Mouse (Mus musculus): Measurements from ENCODE around the gene Tex9. TPM values are rescaled to one million over a fixed set of nuclear protein-coding genes. Genes with fewer than 3 reads are reported as not detected.

Gene Tex9
- polyA plus RNA-seq (2012; rRNA removed) = 14.0 and 16.6 TPM in 2 replicates

DNA sequence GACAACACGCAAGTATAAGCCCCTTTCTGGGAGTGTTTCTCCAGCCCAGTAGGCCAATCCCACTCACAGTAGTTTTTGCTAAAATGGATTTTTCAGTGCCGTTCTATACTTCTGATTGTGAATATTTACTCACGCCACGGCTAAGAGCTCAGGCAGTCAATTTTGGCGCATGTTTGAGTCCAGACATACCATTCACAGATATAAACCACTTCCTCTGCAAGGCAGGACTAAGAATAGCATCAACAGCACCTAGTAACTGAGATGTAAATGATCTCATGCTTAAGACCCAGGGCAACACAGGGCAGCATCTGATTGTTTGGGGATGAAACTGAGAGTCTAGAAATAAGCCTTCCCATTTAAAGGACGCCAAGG, at the start of gene Tex9:
Tex9 (minus strand) TSS at position 19 of the 372 bp plus-strand sequence.
- Histone ChIP-seq H3K4me1 (ENCODE audit: control insufficient read depth, insufficient read depth, low read length) (no peaks in the 10 kb centered on the region), H3K27ac (ENCODE audit: insufficient read depth, low read length) (peak within 1 kb of the TSS; percentile 60; the same call in 1 of the 2 replicates), H3K4me3 (replicated peaks; ENCODE audit: insufficient read depth, low read depth, low read length) (peak within 1 kb of the TSS; percentile 81), H3K27me3 (ENCODE audit: control insufficient read depth, insufficient read depth, low read length) (no peaks in the 10 kb centered on the region)
- TF ChIP-seq CTCF (IDR thresholded peaks at IDR 0.05; ENCODE audit: borderline replicate concordance, insufficient read depth, low read depth, low read length) = no peak
- TF ChIP-seq POLR2A (IDR thresholded peaks at IDR 0.05; ENCODE audit: borderline replicate concordance, insufficient read depth, low read length) = no peak
- DNase-seq = no peak
- 9% methylated on average over 6 of the region's 6 CpGs for WGBS

DNA sequence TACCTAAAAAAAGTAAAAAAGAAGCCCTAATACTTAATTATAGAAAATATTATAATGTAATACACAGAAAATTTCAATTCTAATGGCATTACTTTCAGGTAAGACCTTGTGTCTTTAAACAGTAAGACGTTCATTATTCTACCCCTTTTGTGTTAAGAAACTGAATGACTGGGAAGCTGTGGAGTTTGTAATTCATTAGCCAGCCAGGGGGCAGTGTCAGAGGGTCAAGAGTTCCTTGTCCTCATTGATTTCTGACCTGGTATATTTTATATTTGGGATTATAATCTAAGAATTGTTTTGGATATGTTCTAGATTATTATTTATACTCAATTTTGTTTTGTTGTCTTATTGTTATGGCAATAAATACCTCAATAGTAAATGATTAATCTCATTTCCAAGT, 45.1 kb upstream of the Tex9 start:
- no peaks in the 10 kb centered on the region for H3K4me1 ChIP-seq (ENCODE audit: control insufficient read depth, insufficient read depth, low read length)
- no peaks in the 10 kb centered on the region for H3K27me3 ChIP-seq (ENCODE audit: control insufficient read depth, insufficient read depth, low read length)
- H3K27ac ChIP-seq (ENCODE audit: insufficient read depth, low read length) = no peak overlapping the region
- TF ChIP-seq CTCF (IDR thresholded peaks at IDR 0.05; ENCODE audit: borderline replicate concordance, insufficient read depth, low read depth, low read length) = no peak
- TF ChIP-seq POLR2A (IDR thresholded peaks at IDR 0.05; ENCODE audit: borderline replicate concordance, insufficient read depth, low read length) = no peak
- DNase-seq = no peak
- 51% methylated on average over 1 of the region's 1 CpGs for WGBS
- no peak overlapping the region for H3K4me3 ChIP-seq (replicated peaks; ENCODE audit: insufficient read depth, low read depth, low read length)

DNA sequence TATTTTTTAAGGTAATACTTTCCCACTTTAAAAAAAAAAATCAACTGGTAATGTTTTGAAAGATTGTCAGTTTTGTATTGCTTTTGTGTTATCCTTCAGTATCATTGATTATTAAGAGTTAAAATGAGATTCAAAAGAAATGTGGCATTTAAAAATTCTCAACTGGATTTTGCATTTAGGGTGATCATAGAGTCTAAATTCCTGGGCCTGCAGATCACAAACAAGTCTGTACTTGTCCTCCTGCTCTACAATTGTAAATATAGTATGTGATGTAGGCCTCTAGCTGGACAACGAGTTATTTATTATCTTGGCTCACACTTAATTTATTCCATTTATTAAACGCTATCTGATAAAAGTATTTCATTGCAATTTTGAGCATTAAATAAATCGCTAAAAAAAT, 43.4 kb upstream of the Tex9 start:
- no peak overlapping the region for H3K4me3 ChIP-seq (replicated peaks; ENCODE audit: insufficient read depth, low read depth, low read length)
- H3K4me1 ChIP-seq (ENCODE audit: control insufficient read depth, insufficient read depth, low read length) = no peaks in the 10 kb centered on the region
- TF ChIP-seq POLR2A (IDR thresholded peaks at IDR 0.05; ENCODE audit: borderline replicate concordance, insufficient read depth, low read length) (no peak), CTCF (IDR thresholded peaks at IDR 0.05; ENCODE audit: borderline replicate concordance, insufficient read depth, low read depth, low read length) (no peak)
- WGBS = 45% methylated on average over 3 of the region's 3 CpGs
- DNase-seq = no peak
- H3K27me3 ChIP-seq (ENCODE audit: control insufficient read depth, insufficient read depth, low read length) = no peaks in the 10 kb centered on the region
- H3K27ac ChIP-seq (ENCODE audit: insufficient read depth, low read length) = no peak overlapping the region

DNA sequence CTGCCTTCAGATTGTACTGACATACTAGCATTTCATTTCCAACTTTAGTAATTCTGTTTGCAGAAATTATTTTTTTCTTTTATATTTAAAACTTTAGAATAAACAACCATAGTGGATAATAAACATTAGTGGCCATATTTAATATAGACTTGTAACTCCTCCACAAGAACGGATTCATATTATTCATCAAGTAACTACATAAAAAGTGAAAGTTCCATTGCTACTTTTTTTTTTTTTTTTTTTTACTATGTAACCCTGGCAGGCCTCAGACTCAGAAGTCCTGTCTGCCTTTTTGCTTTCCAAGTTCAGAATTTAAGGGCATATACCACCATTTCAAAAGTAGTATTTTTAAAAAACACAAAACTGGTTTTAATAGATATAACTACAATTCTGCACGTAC, 43.0 kb upstream of the Tex9 start:
- 45% methylated on average over 2 of the region's 2 CpGs for WGBS
- TF ChIP-seq POLR2A (IDR thresholded peaks at IDR 0.05; ENCODE audit: borderline replicate concordance, insufficient read depth, low read length) = no peak
- TF ChIP-seq CTCF (IDR thresholded peaks at IDR 0.05; ENCODE audit: borderline replicate concordance, insufficient read depth, low read depth, low read length) = no peak
- H3K27ac ChIP-seq (ENCODE audit: insufficient read depth, low read length) = no peak overlapping the region
- H3K4me3 ChIP-seq (replicated peaks; ENCODE audit: insufficient read depth, low read depth, low read length) = no peak overlapping the region
- H3K4me1 ChIP-seq (ENCODE audit: control insufficient read depth, insufficient read depth, low read length) = no peaks in the 10 kb centered on the region
- H3K27me3 ChIP-seq (ENCODE audit: control insufficient read depth, insufficient read depth, low read length) = no peaks in the 10 kb centered on the region
- DNase-seq = no peak

DNA sequence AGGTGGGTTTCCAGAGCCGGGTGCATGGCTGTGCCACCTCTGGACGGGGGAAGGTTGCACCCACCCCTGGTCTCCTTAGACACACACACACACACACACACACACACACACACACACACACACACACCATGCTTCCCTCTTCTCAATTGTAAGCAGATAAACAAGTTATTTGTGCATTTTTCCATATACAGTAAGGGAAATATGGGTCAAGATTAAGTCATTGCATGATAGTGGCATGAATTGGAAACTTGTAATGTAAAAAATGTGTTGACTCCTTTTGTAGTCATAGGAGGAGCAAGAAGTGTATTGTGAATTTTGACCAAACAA, 41.0 kb upstream of the Tex9 start:
- WGBS = 0% methylated on average over 2 of the region's 2 CpGs
- Histone ChIP-seq H3K4me1 (ENCODE audit: control insufficient read depth, insufficient read depth, low read length) (no peaks in the 10 kb centered on the region), H3K27me3 (ENCODE audit: control insufficient read depth, insufficient read depth, low read length) (no peaks in the 10 kb centered on the region), H3K27ac (ENCODE audit: insufficient read depth, low read length) (peak overlapping the region; percentile 66), H3K4me3 (replicated peaks; ENCODE audit: insufficient read depth, low read depth, low read length) (peak overlapping the region; percentile 92)
- TF ChIP-seq CTCF (IDR thresholded peaks at IDR 0.05; ENCODE audit: borderline replicate concordance, insufficient read depth, low read depth, low read length) = no peak
- no peak for DNase-seq

DNA sequence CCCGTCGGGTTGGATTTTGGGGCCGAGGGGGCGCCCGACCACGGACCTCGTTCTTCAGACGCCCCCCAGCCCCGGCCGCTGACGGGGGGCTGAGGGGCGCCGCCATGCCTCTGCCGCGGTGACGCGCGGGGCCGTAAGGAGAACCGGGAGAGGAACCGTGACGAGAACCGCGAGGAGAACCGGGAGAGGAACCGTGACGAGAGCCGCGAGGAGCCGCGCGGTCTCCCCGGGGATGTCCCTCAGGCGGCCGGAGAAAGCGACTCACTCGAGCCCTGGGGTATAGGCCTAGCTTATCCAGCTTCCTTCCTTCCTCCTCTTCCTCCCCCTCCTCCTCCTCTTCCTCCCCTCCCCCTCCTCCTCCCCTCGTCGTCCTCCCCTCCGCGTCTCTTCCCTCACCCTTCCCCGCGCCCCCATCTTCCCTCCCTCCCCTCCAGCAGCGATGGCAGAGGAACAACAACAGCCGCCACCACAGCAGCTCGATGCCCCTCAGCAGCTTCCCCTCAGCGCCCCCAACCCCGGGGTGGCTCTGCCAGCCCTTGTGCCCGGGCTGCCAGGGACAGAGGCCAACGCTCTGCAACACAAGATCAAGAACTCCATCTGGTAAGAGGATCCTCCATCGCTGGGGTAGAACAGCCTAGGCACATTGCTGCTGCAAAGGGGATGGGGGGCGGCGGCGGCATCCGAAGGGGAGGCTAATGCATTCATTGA, 40.5 kb upstream of the Tex9 start:
- WGBS = 1% methylated on average over 52 of the region's 55 CpGs
- peak; percentile 65 to 77 for DNase-seq
- H3K27me3 ChIP-seq (ENCODE audit: control insufficient read depth, insufficient read depth, low read length) = no peaks in the 10 kb centered on the region
- peak overlapping the region; percentile 94 for H3K27ac ChIP-seq (ENCODE audit: insufficient read depth, low read length)
- H3K4me1 ChIP-seq (ENCODE audit: control insufficient read depth, insufficient read depth, low read length) = no peaks in the 10 kb centered on the region
- TF ChIP-seq POLR2A (IDR thresholded peaks at IDR 0.05; ENCODE audit: borderline replicate concordance, insufficient read depth, low read length) = no peak
- no peak for TF ChIP-seq CTCF (IDR thresholded peaks at IDR 0.05; ENCODE audit: borderline replicate concordance, insufficient read depth, low read depth, low read length)
- peak overlapping the region; percentile 92 for H3K4me3 ChIP-seq (replicated peaks; ENCODE audit: insufficient read depth, low read depth, low read length)

DNA sequence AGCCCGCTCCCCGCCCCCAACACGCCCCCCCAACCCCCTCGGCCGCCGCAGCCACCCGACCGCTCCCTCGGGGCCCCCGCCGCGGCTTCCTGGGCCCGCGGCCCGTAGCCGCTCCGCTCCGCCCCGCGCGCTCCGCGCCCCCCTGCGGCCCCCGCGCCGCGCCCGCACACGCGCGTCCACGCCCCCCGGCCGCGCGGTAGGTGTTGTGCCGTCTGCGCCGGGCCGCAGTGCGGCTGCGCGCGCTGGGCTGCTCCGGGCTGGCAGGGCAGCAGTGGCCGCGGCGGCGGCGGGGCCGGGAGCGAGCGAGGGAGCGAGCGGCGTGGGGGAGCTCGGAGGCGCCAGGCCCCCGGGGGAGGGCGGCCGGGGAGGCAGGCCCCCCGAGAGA, 40.0 kb upstream of the Tex9 start, which contains the start of gene Rfx7:
Rfx7 (plus strand) TSS at position 245 of the 385 bp plus-strand sequence.
- Histone ChIP-seq H3K27me3 (ENCODE audit: control insufficient read depth, insufficient read depth, low read length) (no peaks in the 10 kb centered on the region), H3K4me1 (ENCODE audit: control insufficient read depth, insufficient read depth, low read length) (no peaks in the 10 kb centered on the region), H3K27ac (ENCODE audit: insufficient read depth, low read length) (peak within 1 kb of the TSS; percentile 94), H3K4me3 (replicated peaks; ENCODE audit: insufficient read depth, low read depth, low read length) (peak within 1 kb of the TSS; percentile 92)
- TF ChIP-seq POLR2A (IDR thresholded peaks at IDR 0.05; ENCODE audit: borderline replicate concordance, insufficient read depth, low read length) = peak; percentile 59
- no peak for TF ChIP-seq CTCF (IDR thresholded peaks at IDR 0.05; ENCODE audit: borderline replicate concordance, insufficient read depth, low read depth, low read length)
- DNase-seq = peak; percentile 81 to 86
- under 1% methylated on average over 54 of the region's 63 CpGs for WGBS

DNA sequence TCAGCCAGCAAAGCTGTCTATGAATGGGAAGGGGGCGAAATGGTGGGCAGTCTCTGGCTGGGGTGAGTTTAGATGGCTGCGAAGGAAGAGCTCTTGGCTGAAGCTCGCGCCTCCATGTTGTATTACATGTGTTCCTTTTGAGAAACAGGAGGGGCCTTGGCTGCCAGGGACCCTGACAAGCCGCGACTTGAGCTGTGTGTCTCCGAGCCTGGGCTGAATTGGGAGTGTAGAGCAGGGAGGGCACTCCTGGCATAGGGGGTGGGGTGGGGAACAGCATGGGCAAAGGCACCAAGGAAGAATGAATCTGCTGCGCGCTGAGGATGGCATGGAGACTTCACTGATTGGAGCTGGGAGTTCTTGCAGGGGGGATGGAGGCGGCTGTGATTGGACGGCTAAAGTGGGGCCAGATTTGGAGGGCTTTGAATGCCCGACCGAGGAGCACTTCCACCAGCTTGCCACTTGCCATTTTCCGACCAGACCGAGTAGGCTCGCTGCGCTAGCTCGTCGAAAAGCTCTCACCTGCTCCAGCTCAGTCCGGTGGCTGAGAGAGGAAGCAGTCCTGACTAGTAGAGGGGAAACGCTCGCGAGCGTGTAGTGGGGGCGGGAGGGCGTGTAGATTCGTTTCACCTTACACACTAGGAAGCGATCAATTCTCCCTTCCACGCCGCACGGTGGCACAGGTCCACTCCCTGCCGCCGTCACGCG, 39.4 kb upstream of the Tex9 start:
- under 1% methylated on average over 33 of the region's 35 CpGs for WGBS

More for the DNA sequence above, 39.4 kb upstream of the Tex9 start:
- no peaks in the 10 kb centered on the region for H3K4me1 ChIP-seq (ENCODE audit: control insufficient read depth, insufficient read depth, low read length)
- no peaks in the 10 kb centered on the region for H3K27me3 ChIP-seq (ENCODE audit: control insufficient read depth, insufficient read depth, low read length)
- peak overlapping the region; percentile 26; the same call in 1 of the 2 replicates for H3K27ac ChIP-seq (ENCODE audit: insufficient read depth, low read length)
- peak; percentile 73 to 76 for DNase-seq
- no peak for TF ChIP-seq CTCF (IDR thresholded peaks at IDR 0.05; ENCODE audit: borderline replicate concordance, insufficient read depth, low read depth, low read length)
- H3K4me3 ChIP-seq (replicated peaks; ENCODE audit: insufficient read depth, low read depth, low read length) = peak overlapping the region; percentile 89
